Mouse (Mus musculus) gonadal fat pad, adult 2 months (tissue): ENCODE data around the gene Pigo. TPM values are rescaled to one million over a fixed set of nuclear protein-coding genes. Genes with fewer than 3 reads are reported as not detected.

ENCODE experiments used
- DNase-seq: peaks from one replicate; pipeline ENCODE4 v3.0.0-alpha.2; 2012; ENCODE audit warnings: low read depth
- polyA plus RNA-seq: library from polyadenylated mRNA; depleted of rRNA; stranded (reverse); fragments of >200 nt; gene quantifications from 2 replicates; pipeline ENCODE4 v1.2.3, GENCODE M21; 2012

The Pigo gene
- polyA plus RNA-seq, 1 experiment: 18.0 TPM

DNA sequence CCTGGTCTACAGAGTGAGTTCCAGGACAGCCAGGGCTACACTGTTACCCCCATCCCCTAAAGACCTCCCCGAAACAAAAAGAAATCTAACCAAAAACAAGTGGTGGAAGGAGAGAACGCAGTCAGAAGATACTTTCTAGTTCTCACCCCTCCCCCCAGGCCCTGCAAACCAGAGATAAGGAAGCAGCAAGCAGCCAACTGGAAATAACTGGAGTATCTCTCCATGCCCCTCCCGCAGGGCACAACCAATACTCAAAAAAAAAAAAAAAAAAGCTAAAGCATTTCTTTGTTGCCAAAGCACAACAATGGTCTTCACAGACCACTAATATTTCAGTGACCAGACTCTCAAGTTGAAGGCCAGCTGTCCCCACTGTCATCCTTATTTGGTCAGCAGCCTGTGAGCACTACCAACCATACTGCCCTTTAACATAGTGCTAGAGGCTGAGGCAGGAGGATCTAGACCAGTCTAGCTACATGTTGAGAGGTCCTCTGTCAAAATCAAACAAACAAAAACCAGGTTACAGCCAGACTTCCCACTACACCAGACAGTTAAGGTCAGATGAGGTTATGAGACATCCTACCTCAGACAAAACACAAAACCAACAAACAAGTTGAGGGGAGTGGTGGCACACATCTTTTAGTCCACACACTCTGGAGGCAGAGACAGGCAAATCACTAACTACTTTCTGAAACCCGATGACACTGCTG lies 12.4 kb upstream of the Pigo start:
- no peak for DNase-seq

DNA sequence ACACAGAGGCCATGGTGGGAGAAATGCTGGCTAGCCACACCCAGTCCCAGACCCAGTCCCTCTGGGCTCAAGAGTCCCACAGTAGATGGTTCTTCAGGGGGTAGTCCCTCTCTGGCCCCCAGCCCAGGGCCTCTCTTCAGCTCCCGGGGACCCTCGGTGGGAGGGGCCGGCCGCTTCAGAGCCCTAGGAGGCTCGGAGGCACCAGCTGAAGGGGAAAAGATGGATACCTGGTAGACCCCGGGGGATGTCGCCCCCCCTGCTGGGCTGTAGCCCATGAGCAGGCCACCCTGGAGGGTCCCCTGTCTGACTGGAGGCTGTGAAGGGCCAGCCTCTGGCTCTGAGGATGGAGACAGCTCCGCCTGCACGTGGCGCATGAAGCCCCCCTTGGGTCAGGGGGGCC lies 10.7 kb upstream of the Pigo start:
- DNase-seq: no peak

GRCm38 (mm10) chr4:43035851-43036250 lies 10.2 kb upstream of the Pigo start:
- no peak for DNase-seq

DNA sequence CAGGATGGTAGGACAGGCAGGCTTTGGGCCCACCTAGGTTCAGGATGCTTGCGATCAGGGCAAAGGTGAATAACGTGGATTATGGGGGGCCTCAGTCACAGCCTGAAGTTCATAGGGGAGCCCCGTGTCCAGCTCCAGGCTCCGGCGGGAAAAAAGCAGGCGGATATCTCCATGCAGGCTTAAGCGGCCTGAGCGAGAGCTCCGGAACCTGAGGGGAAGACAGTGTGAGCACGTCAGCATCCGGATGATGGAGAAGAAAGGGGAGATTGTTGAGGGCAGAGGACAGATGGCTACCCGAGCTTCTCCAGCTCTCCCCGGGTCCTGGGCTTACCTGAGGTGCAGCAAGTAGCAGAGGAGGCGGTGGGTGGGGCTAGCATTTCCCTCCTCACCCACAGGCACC lies 7.9 kb upstream of the Pigo start:
- no peak for DNase-seq

DNA sequence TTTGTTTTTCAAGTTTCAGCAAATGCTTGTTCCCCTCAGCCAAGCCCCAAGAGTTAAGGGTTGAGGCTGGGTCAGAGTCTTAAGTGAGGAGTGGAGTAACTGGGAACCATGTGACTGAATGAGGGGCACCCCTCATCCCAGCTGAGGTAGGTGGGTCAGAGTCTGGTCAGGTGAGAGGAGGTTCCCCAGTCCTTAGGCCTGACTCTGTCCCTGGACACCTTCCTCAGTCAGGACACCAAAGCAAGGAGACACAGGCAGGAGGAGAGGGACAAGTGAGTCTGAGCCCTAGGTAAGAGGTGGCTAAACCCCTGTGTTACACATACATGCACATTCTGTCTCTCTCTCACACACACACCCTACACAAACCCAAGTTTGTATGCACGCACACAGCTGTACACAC lies 6.9 kb upstream of the Pigo start:
- no peak for DNase-seq

DNA sequence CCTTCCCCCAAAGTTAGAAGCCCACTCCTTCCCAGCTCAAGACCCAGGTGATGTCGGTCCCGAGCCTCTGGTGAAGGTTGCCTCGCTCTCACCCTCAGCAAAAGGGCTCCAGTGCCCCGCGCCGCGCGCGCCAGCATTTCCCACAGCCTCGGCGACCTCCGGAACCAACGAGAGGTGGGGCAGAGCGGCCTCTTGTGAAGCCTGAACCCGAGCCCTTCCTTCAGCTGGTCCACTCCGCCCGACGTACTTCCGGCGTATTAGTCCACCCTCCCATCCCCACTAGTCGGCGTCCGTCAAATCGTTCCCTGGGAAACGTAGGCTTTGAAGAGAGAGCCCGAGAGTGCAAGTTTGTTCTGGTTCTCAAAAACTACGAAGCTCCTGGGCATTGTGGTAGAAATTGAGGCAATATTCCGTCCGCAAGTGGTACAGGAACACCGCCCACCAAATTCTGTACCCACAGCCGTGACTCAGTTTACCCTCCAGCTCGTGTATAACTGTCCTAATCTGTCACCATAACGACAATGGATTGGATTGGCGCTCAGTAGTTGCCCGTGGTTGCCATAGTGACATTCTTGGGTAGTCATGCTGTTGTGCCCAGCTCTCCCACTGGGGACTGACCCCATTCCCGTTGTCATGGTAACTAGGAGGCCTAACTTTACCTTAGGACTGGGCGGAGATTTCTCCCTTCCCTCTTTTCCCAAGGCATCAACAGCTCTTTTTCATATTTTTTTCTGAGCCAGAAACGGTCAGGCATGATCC lies 5.8 kb upstream of the Pigo start, which contains the start of gene Stoml2:
TSS of gene Stoml2 (minus strand) at position 474 of the 759 bp plus-strand sequence.
- DNase-seq: no peak

GRCm38 (mm10) chr4:43030780-43031230 lies 5.2 kb upstream of the Pigo start:
- no peak for DNase-seq

DNA sequence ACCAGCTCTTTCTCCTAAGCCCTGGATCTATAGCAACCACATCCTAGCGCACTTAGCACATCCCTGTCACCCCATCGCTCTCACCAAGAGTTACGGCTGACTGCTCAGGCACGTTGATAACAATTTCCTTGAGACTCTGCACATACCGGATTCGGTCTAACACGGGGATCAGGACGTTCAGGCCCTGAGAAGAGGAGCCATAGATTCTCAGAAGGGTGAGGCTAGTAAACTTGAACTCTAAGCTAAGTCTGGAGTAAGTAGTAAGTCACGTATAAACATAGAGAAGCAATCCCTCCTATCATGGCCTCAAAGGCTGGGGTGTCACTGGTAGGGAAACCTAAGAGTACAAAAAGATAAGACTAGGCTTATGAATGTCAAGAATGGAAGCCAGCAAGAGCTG lies 4.7 kb upstream of the Pigo start:
- no peak for DNase-seq

- DNase-seq: no peak
Measured at GRCm38 (mm10) chr4:43029749-43030148, 4.1 kb upstream of the Pigo start.

GRCm38 (mm10) chr4:43029121-43029520 lies 3.5 kb upstream of the Pigo start:
- DNase-seq: no peak

GRCm38 (mm10) chr4:43024673-43025072 lies 946 bp downstream of the Pigo start:
- no peak for DNase-seq

DNA sequence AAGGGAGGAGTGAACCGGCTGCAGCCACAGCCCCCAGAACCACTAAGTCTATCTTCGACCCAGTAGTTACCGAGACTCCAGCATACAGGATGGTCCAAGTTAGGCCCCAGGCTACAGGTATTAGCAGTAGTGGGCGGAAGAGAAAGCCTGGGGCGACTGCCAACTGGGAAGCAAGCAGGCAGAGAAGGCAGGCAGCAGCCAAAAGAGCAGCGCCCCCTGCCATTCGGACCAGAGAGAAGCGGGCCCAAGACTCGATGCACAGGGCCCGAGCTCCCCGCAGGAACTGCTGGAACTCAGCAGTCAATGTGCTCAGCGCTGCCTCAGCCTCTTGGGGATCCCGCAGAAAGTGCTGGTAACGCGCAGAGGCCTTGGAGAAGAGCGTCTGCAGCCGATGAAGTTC lies 4.3 kb downstream of the Pigo start:
- no peak for DNase-seq

DNA sequence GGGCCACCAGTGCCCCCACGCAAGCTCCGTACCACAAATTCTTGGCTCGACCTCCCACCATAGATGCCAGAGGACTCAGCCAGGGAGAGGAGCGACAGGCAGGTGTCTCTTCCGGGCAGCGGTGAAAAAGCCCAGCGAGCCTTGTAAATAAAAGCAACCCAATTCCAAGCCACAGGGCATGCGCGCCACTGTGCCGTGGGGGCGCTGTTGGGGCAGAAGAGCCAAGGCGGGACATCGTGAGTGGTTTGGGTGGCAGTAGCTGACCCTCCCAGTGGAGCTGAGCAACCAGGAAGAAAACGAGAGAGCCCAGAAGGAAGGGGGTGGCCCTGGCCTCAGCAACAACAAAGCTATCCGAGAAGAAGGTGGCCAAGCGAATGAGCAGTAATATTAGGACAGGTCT lies 4.7 kb downstream of the Pigo start:
- DNase-seq: no peak

DNA sequence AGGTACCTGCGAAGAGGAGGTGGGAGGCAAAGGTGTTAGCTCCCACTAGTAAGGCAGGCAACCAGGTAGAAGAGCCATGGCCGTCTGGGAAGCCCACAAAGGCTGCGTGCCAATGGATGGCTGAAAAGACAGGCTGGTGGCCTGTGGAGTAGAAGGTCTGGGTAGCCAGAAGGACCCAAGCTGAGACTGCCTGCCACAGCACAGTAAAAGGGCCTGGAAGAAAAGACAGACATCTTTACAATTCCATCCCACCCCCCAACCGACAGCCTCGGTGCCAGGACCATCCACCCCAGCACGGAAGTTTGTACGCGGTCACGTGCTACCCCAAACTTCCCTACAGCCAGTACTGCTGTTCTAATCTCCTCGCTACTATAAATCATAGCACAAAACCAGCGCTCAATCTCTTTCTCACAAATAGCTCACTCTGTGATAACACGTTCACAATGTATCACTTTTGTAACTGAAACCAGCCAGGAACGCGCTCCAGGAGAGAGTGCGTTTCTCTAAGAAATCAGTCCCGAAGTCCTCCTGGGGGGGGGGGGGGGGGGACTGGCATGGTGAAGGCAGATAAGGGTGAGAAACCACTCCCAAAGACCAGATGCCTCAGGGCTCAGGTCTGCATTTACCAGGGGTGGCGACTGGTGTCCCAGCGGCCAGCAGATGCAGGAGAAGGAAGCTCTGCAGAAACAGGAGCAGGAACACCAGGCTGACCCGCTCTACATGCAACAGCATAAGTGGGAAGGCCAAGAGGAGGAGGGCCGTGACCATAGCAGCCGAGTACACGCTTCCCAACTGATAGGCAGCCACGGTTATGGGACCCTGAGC lies 5.8 kb downstream of the Pigo start:
- DNase-seq: no peak

GRCm38 (mm10) chr4:43019176-43019575 lies 6.4 kb downstream of the Pigo start:
- no peak for DNase-seq

DNA sequence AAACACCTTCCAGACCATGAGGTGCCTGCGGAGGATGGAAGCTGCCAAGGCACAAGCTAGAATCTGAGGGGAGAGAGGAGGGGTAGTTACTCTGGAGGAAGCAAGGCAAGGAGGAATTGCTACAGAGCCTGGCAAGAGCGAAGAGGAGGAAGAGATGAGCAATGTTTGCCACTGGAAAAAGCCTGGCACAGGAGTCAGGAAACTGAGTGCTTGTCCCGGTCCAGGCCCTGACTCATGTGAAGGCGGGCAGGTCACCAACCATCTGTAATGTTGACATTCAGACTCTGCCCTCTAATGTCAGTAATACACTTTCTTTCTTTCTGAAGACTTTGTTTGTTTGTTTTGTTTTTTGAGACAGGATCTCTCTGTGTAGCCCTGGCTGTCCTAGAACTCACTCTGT lies 7.5 kb downstream of the Pigo start:
- DNase-seq: no peak

DNA sequence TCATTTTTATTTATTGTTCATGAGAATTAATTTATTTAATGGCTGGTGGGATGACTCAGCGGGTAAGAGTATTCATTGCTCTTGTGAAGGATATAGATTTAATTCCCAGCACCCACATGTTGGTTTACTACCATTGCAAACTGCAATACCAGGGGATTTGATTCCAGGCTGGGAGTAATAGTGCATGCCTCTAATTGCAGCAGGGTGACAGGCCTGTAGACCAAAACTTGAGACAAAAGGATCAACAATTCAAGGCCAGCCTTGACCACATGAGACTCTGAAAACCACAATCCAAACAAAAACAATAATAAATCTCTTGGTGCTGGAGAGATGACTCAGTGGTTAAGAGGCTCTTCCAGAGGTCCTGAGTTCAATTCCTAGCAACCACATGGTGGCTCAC lies 13.5 kb downstream of the Pigo start:
- no peak for DNase-seq

DNA sequence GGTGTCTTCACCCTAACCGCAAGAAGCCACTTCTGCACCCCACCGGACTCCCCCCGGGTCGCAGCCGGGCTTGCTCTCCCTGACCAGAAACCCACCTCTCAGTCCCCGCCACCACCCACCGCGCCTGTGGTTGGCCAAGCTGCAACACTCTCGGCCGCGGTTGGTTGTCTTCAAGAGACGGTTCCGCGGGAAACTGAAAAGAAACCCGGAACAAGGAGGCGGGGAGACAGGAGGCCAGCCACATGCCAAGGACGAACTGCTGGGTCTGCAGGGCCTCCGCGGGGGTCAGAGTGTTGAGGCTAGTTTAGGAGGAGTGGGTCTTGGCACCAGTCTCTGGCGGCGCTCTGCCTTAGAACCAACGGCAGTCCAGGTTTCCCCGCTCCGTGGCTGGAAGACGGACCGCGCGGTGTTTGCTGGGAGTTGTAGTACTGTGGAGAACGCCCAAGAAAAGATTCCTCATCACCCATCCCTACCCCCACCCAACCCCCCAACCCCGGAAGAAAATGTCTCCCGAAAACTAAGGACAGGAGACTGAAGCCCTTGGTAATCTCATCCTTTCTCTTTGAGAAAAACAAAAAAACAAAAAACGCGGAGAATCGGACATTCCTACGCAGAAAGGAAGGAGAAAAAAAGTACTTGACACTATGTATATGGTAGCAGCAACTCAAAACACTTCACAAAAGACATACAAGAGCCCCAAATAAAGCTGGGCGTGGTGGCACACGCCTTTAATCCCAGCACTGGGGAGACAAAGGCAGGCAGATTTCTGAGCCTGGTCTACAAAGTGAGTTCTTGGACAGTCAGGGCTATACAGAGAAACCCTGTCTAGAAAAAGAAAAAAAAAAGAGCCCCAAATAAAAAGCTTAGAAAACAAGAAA lies 15.2 kb downstream of the Pigo start, which contains the start of gene Fancg:
TSS of gene Fancg (minus strand) at position 346 of the 878 bp plus-strand sequence.
- DNase-seq: peak; percentile 52

DNA sequence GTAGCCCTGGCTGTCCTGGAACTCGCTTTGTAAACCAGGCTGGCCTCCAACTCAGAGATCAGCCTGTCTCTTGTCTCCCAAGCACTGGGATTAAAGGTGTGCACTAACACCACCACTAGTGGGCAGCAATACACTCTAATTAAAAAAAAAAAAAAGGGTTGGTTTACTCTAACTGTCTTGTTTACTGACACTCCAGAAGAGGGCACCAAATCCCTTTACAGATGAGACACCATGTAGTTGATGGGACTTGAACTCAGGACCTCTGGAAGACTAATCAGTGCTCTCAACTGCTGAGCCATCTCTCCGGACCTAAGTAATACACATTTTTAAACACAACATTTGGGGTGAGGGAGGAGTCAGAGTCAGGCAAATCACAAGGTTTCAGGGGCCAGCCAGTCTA lies 19.9 kb downstream of the Pigo start:
- DNase-seq: no peak

DNA sequence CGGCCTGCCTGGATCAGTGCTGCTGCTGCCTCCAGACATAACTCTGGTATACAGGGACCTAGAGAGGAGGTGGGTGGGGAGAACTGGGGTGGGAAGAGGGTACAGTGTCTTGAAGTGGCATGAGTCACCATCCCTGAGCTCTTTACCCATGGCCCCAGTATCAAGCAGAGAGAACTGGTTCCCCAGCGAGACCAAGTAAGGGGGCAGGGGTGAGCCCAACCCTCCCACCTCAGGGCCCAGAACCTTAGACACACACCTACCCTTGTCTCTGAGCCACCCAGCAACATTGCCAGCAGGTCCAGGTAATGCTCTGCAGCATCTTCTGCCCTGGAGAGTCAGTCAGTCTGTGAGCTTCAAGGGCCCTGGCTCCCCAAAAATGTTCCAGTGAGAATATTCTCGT lies 20.7 kb downstream of the Pigo start:
- DNase-seq: no peak

GRCm38 (mm10) chr4:43002756-43003439 lies 22.7 kb downstream of the Pigo start:
- no peak for DNase-seq
